Mouse (Mus musculus): ENCODE measurements around the gene Olfr1206.

DNA sequence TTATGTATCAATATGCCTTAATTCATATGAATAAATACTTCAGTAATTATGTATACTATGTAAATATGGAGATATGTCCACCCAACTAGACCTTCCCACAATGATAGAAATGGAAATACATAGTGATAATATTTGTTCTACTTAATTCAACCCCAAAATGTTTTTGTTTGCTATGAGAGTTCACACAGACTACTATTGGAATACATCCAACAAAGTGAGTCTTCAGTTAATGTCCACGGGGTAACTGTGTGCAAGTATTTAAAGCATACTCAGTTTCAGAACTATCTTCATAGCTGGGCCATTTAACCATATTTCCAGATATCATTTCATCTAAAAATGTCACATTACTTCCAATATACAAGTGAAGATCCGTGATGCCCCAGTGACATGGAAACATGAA lies at the start of gene Olfr1206:
- TF ChIP-seq CTCF (IDR thresholded peaks at IDR 0.05; ENCODE audit: low read depth) = no peak
- TF ChIP-seq EP300 (IDR thresholded peaks at IDR 0.05; ENCODE audit: low read depth) = no peak
